Mouse (Mus musculus): ENCODE results near the gene Trem1. TPM values are rescaled to one million over a fixed set of nuclear protein-coding genes. Genes with fewer than 3 reads are reported as not detected.

Gene Trem1
- polyA plus RNA-seq, 1 experiment from 2014 or later = not detected

DNA sequence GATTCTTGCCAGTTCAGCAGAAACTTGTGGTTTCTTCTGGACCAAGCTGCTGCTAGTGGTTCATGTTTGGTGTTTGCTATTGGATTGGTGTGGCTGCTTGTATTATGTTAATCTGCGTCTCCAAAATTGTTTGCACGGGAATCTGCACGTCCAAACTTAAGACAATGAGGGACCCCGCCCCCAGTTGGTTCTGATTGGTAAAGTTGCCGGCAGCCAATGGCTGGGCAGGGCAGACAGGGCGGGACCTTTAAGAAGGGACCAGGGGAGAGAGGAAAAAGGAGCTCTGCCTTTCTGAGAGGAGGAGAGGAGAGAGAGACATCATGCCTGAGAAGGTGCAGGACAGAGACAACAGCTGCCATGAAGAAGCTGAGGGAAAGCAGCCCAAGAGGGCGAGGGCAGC, 43.2 kb downstream of the Trem1 start:
- Histone ChIP-seq H3K4me2 (replicated peaks) (no peak overlapping the region), H3K36me3 (replicated peaks; ENCODE audit: control insufficient read depth, insufficient read depth) (no peaks in the 10 kb centered on the region), H3K9me3 (ENCODE audit: control insufficient read depth, low read length) (no peaks in the 10 kb centered on the region), H3K27ac (no peak overlapping the region), H3K27me3 (ENCODE audit: control insufficient read depth, insufficient read depth, low read length) (no peaks in the 10 kb centered on the region), H3K4me1 (replicated peaks; ENCODE audit: control insufficient read depth, insufficient read depth, low read length) (no peaks in the 10 kb centered on the region), H3K9ac (no peak overlapping the region), H3K4me3 (replicated peaks; ENCODE audit: low read length) (no peak overlapping the region)
- ATAC-seq (ENCODE audit: low FRiP score) (no peak), DNase-seq (ENCODE audit: low spot score) (no peak)
- 72% methylated on average over 7 of the region's 7 CpGs for WGBS

DNA sequence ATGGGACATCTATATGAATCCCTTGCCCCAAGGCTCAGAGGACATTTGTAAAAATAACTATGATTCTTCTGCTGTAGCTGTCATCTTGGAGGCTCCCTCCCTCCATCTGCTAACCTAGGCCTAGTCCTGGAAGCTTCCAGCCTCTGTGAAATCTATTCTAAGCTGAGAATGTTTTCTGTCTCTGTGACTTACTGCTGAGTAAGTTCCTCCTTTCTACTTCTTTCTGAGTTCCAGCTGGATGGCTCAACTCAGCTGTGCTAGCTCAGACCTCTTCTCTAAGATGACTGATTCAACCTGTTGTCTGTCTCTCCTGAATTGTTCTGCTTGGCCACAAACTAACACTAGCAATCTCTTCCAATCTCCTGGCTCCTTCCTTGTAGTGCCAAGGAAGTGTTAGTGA, 45.8 kb downstream of the Trem1 start:
- no peak for ATAC-seq (ENCODE audit: low FRiP score)
- Histone ChIP-seq H3K27ac (no peak overlapping the region), H3K27me3 (ENCODE audit: control insufficient read depth, insufficient read depth, low read length) (no peaks in the 10 kb centered on the region), H3K4me2 (replicated peaks) (no peak overlapping the region), H3K36me3 (replicated peaks; ENCODE audit: control insufficient read depth, insufficient read depth) (no peaks in the 10 kb centered on the region), H3K4me1 (replicated peaks; ENCODE audit: control insufficient read depth, insufficient read depth, low read length) (no peaks in the 10 kb centered on the region; the same call in 1 of the 2 replicates), H3K9ac (no peak overlapping the region), H3K9me3 (ENCODE audit: control insufficient read depth, low read length) (no peaks in the 10 kb centered on the region), H3K4me3 (replicated peaks; ENCODE audit: low read length) (no peak overlapping the region)
- no peak for DNase-seq (ENCODE audit: low spot score)

DNA sequence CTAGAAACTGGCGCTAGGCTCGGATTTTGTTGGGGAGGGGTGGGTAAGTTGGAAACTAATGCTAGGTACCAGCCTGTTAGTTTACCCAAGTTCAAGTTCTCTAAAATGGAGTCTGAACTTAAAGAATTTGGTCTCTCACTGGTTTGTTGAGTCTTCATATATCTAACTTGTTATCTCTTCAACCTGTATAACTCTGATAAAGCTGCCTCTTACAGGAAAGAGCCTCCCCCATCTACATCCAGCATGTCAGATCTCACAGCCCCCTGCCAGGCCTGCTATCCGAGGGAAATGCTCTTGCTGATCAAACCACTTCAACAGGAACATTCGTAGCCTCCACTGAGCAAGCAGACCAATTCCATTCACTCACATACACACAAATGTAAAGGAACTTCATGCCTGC, 46.4 kb downstream of the Trem1 start:
- ATAC-seq (ENCODE audit: low FRiP score) (no peak), DNase-seq (ENCODE audit: low spot score) (no peak)
- no peaks in the 10 kb centered on the region; the same call in 1 of the 2 replicates for H3K4me1 ChIP-seq (replicated peaks; ENCODE audit: control insufficient read depth, insufficient read depth, low read length)
- H3K9ac ChIP-seq = no peak overlapping the region
- no peaks in the 10 kb centered on the region for H3K36me3 ChIP-seq (replicated peaks; ENCODE audit: control insufficient read depth, insufficient read depth)
- no peaks in the 10 kb centered on the region for H3K9me3 ChIP-seq (ENCODE audit: control insufficient read depth, low read length)
- no peak overlapping the region for H3K27ac ChIP-seq
- no peak overlapping the region for H3K4me3 ChIP-seq (replicated peaks; ENCODE audit: low read length)
- 86% methylated on average over 4 of the region's 4 CpGs for WGBS
- H3K27me3 ChIP-seq (ENCODE audit: control insufficient read depth, insufficient read depth, low read length) = no peaks in the 10 kb centered on the region
- no peak overlapping the region for H3K4me2 ChIP-seq (replicated peaks)

DNA sequence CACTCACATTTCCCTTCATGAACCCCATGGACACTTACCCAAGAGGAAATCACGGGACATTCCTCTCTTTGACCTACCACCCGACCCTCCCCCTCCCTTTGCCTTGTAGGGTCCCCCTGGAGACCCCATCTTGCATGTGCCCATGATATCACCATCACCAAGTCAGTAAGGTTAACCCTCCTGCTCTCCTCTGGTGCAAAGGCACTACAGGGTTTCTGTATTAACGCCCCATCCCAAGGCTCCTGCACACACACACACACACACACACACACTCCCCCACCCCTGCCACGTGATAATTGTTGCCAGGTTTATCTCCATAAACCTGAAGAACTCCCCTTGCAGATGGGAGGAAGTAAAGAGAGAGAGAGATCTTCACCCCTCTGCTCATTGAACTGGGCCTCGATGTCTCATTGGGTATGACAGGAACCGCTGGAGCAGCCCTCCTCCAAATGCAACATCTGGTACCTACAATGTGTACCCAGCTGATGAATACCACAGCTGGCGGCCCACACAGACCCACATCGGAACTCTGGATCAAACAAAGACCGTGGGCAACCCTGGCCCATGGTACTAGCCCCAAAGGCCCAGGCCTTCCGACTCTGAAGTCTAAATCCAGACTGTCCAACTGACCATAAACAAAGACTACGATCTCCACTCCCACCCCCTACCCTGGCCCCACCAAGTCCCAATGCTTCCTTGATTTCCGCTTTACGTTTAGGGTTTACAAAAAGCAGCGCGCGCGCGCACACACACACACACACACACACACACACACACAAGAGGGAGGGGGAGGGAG, 48.6 kb downstream of the Trem1 start:
- no peaks in the 10 kb centered on the region for H3K27me3 ChIP-seq (ENCODE audit: control insufficient read depth, insufficient read depth, low read length)
- H3K36me3 ChIP-seq (replicated peaks; ENCODE audit: control insufficient read depth, insufficient read depth) = no peaks in the 10 kb centered on the region
- peak overlapping the region; percentile 38; the same call in 1 of the 2 replicates for H3K27ac ChIP-seq
- H3K4me3 ChIP-seq (replicated peaks; ENCODE audit: low read length) = peak overlapping the region; percentile 23
- WGBS = 26% methylated on average over 18 of the region's 18 CpGs
- H3K9me3 ChIP-seq (ENCODE audit: control insufficient read depth, low read length) = no peaks in the 10 kb centered on the region
- DNase-seq (ENCODE audit: low spot score) (no peak), ATAC-seq (ENCODE audit: low FRiP score) (peak; percentile 60; the same call in 1 of the 2 replicates)
- no peaks in the 10 kb centered on the region; the same call in 1 of the 2 replicates for H3K4me1 ChIP-seq (replicated peaks; ENCODE audit: control insufficient read depth, insufficient read depth, low read length)
- H3K4me2 ChIP-seq (replicated peaks) = peak overlapping the region; percentile 52
- peak overlapping the region; percentile 51 for H3K9ac ChIP-seq

DNA sequence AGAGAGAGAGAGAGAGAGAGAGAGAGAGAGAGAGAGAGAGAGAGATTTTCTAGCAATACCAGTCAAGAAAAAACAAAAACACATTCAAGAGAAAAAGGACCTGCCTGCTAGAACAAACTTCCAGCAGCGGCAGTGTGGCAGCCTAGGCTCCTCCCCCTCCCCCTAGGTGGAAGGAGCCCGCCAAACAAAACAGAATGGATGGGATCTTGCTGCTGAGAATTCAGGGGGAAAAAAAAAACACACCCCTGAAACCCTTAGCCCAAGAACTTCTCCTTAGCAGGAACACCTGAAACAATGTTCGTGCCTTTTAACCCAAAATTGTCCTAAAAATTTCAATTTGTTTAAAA, 49.1 kb downstream of the Trem1 start:
- Histone ChIP-seq H3K9me3 (ENCODE audit: control insufficient read depth, low read length) (no peaks in the 10 kb centered on the region), H3K4me1 (replicated peaks; ENCODE audit: control insufficient read depth, insufficient read depth, low read length) (no peaks in the 10 kb centered on the region; the same call in 1 of the 2 replicates), H3K9ac (peak overlapping the region; percentile 51), H3K27ac (no peak overlapping the region), H3K4me2 (replicated peaks) (peak overlapping the region; percentile 52), H3K27me3 (ENCODE audit: control insufficient read depth, insufficient read depth, low read length) (no peaks in the 10 kb centered on the region), H3K4me3 (replicated peaks; ENCODE audit: low read length) (peak overlapping the region; percentile 23), H3K36me3 (replicated peaks; ENCODE audit: control insufficient read depth, insufficient read depth) (no peaks in the 10 kb centered on the region)
- ATAC-seq (ENCODE audit: low FRiP score) (no peak), DNase-seq (ENCODE audit: low spot score) (peak; percentile 56)
- 5% methylated on average over 3 of the region's 3 CpGs for WGBS

DNA sequence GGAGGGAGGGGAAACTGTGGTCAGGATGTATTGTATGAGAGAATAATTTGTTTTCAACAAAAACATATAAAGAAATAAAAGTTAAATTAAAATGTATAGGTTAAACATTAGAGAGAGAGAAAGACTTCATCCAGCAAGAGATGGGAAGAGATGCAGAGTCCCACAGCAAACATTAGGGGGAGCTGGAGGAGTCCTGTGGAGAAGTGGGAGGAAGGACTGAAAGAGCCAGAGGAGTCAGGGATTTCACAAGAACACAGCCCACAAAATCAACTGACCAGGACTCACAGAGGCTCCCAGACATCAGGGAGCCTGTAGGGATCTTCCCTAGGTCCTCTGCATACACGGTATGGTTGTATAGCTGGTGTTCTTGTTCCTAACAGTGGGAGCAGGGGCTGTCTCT, 54.2 kb downstream of the Trem1 start:
- WGBS = 50% methylated on average over 1 of the region's 1 CpGs

DNA sequence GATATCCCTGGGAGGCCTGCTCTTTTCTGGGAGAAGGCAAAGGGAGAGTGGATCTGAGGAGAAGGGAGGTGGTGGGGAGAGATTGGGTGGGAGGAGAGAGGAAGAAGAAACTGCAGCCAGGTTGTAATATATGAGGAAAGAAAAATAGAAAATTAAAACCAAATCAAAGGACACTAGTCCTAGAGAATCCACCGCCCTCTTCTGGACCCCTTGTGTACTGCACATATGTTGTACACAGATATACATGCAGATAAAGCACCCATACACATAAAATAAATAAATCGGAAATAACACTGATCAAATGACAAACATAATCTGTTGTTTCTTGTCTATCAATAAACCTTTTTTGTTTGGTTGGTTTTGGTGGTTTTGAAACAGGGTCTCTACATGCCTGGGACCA, 54.7 kb downstream of the Trem1 start:
- ATAC-seq (ENCODE audit: low FRiP score) (no peak), DNase-seq (ENCODE audit: low spot score) (no peak)
- 68% methylated on average over 2 of the region's 2 CpGs for WGBS
- Histone ChIP-seq H3K9ac (no peak overlapping the region), H3K27me3 (ENCODE audit: control insufficient read depth, insufficient read depth, low read length) (no peaks in the 10 kb centered on the region), H3K9me3 (ENCODE audit: control insufficient read depth, low read length) (peaks cover 6% of the 10 kb centered on the region), H3K4me3 (replicated peaks; ENCODE audit: low read length) (no peak overlapping the region), H3K4me1 (replicated peaks; ENCODE audit: control insufficient read depth, insufficient read depth, low read length) (no peaks in the 10 kb centered on the region), H3K4me2 (replicated peaks) (no peak overlapping the region), H3K36me3 (replicated peaks; ENCODE audit: control insufficient read depth, insufficient read depth) (no peaks in the 10 kb centered on the region), H3K27ac (no peak overlapping the region)

More for the DNA sequence above, 54.2 kb downstream of the Trem1 start:
- Histone ChIP-seq H3K27ac (no peak overlapping the region), H3K4me1 (replicated peaks; ENCODE audit: control insufficient read depth, insufficient read depth, low read length) (no peaks in the 10 kb centered on the region; the same call in 1 of the 2 replicates), H3K4me2 (replicated peaks) (no peak overlapping the region), H3K9me3 (ENCODE audit: control insufficient read depth, low read length) (peaks cover 6% of the 10 kb centered on the region), H3K36me3 (replicated peaks; ENCODE audit: control insufficient read depth, insufficient read depth) (no peaks in the 10 kb centered on the region), H3K9ac (no peak overlapping the region), H3K4me3 (replicated peaks; ENCODE audit: low read length) (no peak overlapping the region), H3K27me3 (ENCODE audit: control insufficient read depth, insufficient read depth, low read length) (no peaks in the 10 kb centered on the region)
- ATAC-seq (ENCODE audit: low FRiP score) = no peak
- DNase-seq (ENCODE audit: low spot score) = no peak

DNA sequence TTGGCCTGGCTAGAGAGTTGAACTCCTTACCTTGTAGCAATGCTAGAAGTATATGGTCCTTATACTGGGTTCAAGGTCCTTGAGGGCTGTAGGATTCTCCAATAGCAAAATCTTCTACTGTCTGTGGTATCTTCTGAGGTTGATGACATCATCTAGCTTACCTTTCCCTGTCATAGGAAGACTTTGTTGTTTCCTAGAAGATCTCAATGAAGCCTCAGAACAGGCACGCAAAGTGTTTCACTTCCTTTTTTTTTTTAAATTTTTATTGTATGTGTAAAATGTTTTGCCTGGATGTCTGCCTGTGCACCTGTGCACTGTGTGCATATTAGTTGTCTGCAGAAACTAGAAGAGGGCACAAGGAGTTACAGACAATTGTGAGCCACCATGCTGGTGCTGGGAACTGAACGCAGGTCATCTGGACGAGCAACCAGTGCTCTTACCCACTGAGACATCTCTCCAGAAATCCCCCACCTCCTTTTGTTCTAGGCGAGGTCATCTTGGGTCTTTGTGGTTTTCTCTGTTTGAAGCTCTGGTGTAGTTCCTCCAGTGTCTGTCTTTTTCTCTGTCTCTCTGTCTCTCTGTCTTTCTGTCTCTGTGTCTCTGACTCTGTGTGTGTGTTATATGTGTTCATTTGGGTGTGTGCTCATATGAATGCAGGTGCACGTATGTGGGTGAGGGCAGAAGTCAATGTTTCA, 61.1 kb downstream of the Trem1 start:
- Histone ChIP-seq H3K9ac (no peak overlapping the region), H3K27ac (no peak overlapping the region), H3K4me2 (replicated peaks) (no peak overlapping the region), H3K4me3 (replicated peaks; ENCODE audit: low read length) (no peak overlapping the region), H3K36me3 (replicated peaks; ENCODE audit: control insufficient read depth, insufficient read depth) (no peaks in the 10 kb centered on the region), H3K9me3 (ENCODE audit: control insufficient read depth, low read length) (peaks cover 5% of the 10 kb centered on the region), H3K4me1 (replicated peaks; ENCODE audit: control insufficient read depth, insufficient read depth, low read length) (no peaks in the 10 kb centered on the region), H3K27me3 (ENCODE audit: control insufficient read depth, insufficient read depth, low read length) (no peaks in the 10 kb centered on the region)
- no peak for ATAC-seq (ENCODE audit: low FRiP score)
- 83% methylated on average over 5 of the region's 5 CpGs for WGBS
- no peak for DNase-seq (ENCODE audit: low spot score)
